Mouse (Mus musculus) adipocyte (in vitro differentiated cells): Measurements from ENCODE around the gene Cenpe.
A peak's percentile ranks its signal among the peaks of the same experiment; 100 is the strongest.

ENCODE experiments used
- DNase-seq: peaks from one replicate; pipeline ENCODE4 v3.0.0-alpha.2; 2016; ENCODE audit warnings: low spot score

The Cenpe gene

DNA sequence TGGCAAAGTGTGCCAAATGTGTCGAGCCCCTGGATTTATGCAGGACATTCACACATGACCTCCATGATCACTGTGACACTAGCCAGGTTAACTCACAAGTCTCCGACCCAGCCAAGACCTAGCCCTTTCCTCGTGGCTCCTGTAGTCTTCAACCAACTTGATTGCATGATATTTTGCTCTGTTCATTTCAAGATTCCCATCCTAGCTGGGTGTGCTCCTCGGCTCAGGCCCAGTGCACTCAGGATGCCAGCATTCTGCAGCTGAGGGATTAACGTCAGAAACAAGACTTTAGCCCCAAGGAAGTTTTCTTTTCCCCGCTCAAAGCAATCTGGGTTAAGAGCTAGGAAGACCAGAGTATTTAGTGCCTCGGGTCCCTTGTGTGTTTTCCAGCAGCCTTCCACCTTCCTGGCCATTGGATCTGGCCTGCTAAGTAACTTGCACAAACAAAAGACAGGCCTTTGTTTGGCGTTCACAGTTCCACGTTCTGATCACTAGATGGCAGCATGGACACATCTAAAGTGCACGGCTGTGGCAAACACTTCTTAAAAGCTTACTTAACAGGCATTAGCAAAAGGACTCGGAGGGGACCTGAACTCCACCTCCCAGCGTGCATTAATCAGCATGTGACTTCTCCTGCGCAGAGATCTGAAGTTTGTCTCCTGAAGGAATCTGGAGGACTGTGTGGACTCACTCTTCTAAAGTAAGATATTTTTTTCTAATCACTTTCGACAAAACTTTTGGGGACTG lies 68.5 kb downstream of the Cenpe start, which contains the start of gene Bdh2:
Bdh2 (plus strand) TSS at position 553 of the 747 bp plus-strand sequence.
- peak; percentile 93 for DNase-seq

DNA sequence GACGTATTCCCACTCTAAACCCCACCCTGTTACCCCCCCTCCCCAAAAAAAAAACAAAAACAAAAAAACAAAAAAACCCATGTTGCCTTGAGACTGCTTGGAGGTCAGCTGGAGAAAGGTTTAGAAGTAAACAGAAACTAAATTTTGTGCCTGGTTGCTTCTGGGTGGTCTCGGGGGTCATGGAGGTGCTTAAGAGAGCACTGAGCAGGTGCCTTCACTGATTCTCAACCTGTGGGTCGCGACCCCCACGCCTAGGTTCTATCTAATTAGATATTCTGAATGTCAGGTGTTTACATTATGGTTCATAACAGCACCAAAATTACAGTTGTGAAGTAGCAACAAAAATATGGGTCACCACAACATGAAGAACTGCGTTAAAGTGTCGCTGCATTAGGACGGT lies 69.4 kb downstream of the Cenpe start:
- DNase-seq: no peak

DNA sequence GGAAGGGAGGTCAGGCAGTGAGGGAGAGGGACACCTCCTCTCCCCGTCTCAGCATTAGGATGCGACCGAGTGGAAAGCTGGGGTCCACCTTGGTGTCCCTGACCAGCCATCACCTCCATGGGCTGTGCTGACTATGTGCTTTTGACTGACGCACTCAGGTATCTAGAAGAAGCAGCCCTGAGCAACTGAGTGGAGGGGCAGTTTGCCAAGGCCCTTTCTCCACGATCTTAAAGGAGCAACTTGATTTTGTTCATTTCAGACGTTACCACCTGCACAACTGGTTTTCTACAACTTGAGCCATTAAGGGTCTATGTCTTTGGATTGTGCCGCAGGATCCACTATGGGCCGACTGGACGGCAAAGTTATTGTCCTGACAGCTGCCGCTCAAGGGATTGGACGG lies 72.9 kb downstream of the Cenpe start:
- no peak for DNase-seq

DNA sequence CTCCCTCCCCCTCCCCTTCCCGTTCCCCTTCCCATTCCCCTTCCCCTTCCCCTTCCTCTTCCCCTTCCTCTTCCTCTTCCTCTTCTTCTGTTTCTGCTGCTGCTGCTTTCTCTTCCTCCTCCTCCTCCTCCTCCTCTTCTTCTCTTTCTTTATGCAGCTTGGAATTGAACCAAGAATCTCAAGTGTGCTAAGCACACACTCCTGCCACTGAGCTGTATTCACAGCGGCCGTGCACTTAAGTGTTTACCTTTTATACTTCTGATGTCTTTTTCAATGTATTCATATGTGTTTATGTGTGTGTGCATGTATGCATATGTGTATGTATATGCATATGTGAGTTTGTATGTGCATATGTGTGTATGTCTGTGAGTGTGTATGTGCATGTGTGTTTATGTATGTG lies 73.5 kb downstream of the Cenpe start:
- DNase-seq: no peak

DNA sequence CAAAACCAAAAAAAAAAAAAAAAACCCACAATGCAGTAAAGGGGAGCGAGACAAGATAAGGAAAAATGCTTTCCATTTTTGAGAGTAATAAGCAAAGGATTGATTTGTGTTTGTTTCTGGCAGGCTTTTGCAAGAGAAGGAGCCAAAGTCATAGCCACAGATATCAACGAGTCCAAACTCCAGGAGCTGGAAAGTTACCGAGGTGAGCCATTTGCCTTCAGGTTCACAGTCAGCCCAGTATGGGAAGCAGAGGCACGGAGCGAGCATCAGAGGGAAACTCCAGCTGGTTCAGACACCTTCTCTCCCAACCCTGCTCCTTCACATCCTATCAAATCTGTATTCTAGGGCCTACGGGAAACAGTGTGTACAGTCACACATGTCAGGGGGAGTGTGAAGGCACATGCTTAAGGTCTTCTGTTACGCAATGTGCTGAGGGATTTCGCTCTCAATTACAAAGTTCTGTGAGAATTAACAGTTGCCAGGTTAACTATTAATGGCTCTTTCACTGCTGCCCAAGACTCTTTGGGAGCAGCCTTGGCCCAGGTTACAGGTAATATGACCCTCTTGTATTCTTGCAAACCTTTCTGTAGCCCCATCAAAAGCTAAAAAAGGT lies 75.9 kb downstream of the Cenpe start:
- DNase-seq: no peak

DNA sequence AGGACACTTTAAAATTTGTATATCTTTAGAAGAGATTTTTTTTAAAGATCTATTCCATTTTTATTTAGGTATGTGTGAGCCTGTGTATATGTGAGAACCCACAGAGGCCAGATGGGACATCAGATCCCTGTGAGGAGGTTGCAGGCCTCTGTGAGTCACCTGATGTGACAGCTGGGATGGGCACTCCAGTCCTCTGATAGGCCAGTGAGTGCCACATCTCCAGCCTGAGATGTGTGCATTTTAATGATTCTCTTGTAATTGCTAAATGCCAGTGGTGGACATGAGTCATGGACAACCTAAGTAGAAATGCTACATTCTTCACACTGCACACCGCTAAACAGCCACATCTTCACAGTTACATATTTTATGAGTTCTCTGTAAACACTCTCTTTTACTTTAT lies 76.8 kb downstream of the Cenpe start:
- no peak for DNase-seq

DNA sequence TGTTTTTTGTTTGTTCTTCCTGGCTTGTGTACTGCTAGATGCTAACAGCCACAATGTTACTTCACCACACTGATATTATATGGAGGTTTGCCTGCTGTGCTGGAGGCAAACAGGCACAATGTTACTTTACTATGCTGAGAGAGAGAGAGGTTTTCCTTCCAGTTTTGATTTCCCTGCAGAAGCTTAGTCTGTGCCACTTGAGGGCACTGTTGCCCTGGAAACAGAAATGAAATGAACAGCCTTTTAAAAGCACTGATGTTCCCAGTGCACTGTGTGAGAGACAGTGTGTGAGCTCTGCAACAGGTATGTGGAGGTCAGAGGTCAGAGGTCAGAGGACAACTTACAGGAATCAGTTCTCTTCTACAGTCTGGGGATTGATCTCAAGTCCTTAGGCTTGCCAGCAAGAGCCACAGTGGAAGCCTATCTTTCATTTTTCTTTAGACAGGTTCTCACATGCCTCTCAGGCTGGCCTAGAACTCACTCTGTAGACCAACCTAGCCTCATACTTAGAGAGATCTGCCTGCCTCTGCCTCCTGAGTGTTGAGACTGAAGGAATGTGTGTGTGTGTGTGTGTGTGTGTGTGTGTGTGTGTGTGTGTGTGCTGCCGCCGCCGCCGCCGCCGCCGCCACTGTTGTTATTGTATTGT lies 78.0 kb downstream of the Cenpe start:
- DNase-seq: peak; percentile 89

DNA sequence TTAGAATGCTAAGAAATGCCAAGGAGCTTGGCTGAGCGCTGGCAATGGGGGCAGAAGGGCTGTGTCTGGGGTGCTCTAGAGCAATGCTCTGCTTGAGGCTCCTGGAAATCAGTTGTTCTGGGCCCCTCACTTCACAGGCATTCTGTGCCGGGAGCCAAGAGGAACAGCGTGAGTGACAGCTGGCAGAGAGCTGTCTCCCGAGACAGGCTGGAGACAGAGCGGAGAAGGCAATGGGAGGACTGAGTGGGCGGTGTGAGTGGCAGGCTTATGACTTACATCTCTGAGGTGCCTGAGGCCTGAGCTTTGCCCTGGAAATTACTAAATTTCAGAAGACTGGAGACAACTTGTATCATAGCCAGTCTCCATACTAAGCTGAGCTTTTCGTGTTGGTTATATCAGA lies 81.4 kb downstream of the Cenpe start:
- peak; percentile 61 for DNase-seq

DNA sequence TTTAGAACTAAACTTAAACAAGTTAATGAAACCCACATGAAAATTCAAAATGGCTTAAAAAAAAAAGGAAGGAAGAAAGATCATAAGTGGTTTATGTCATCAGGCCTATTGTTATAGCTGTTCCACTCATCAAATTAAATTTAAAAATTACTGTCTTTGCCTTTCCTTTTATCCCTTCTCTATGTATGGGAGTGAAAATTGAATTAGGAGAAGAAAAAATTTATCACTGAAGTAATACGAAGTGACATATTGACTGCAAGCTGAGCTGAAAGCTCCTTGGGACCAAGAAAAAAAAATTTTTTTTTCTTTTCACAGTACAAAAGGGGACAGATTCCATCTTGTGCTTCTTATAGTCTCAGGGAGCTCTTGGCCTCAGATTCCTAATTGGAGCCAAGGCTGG lies 83.2 kb downstream of the Cenpe start:
- no peak for DNase-seq

DNA sequence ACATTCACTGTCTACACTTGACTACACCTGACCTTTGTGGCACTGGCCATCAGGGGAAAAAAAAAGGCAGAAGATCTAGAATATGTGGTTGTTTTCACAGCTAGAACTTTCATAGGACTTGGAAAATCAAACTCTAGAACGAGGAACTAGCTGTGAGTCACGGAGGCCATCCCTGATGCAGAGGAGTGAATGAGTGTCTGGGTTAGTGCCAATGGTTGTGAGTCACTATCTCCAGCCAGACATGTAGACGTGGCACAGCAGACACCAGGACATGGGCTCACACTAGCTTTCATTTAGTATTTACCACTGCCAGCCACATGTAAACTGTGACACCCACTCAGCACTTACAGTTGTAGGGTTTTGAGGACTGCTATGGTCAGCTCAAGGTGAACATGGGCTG lies 86.2 kb downstream of the Cenpe start:
- peak; percentile 70 for DNase-seq

DNA sequence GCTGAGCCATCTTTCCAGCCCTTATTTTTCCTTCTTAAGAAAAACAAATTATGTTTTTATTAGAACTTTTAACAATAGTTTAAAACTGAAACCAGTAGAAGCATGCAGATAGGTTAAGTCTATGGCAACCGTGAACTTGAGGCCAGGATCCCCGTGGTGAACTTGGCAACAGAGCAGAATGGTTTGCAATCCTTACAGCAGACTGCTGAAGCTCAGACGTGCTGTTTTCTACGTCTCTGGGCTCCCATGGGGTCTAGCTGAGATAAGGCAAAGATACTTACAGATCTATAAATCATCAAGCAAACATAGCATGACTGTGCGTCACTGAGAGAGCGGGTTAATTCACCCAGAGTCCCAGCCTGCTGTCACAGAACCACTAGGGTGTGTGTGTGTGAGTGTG lies 87.7 kb downstream of the Cenpe start:
- peak; percentile 43 for DNase-seq

DNA sequence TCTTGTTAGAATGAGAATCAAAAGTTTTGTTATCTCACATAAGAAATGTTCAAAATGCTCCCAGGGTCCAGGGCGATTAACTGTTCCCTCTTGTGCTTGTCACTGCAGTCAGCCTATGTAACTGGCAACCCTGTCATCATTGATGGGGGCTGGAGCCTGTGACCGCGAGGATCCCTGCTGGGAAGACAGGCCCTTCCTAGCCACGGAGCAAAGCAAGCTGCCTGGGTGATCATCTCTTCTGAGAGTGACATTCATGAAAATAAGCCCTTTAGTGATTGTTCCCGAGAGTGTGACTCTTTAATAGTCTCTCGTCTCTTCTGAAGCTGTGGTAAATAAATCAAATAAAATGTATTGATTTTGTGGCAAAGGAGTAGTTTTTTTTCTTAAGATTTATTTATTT lies 91.7 kb downstream of the Cenpe start:
- DNase-seq: no peak

DNA sequence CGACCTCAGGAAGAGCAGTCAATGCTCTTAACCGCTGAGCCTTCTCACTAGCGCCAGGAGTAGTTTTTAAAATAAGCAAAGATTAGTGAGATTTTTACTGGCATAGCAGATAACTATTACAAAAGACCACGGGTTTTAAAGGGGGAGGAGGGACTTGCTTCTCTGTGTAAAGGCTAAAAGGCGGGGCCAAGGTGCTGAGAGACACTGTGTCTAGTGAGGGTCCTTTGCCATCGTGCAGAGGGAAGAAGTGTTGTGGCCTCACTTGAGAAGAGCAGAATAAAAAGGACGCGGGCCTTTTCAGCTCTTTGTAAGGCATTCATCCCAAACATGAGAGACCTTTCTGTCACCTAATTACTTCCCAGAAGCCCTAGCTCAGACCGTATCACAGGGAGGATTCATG lies 92.2 kb downstream of the Cenpe start:
- peak; percentile 18 for DNase-seq

DNA sequence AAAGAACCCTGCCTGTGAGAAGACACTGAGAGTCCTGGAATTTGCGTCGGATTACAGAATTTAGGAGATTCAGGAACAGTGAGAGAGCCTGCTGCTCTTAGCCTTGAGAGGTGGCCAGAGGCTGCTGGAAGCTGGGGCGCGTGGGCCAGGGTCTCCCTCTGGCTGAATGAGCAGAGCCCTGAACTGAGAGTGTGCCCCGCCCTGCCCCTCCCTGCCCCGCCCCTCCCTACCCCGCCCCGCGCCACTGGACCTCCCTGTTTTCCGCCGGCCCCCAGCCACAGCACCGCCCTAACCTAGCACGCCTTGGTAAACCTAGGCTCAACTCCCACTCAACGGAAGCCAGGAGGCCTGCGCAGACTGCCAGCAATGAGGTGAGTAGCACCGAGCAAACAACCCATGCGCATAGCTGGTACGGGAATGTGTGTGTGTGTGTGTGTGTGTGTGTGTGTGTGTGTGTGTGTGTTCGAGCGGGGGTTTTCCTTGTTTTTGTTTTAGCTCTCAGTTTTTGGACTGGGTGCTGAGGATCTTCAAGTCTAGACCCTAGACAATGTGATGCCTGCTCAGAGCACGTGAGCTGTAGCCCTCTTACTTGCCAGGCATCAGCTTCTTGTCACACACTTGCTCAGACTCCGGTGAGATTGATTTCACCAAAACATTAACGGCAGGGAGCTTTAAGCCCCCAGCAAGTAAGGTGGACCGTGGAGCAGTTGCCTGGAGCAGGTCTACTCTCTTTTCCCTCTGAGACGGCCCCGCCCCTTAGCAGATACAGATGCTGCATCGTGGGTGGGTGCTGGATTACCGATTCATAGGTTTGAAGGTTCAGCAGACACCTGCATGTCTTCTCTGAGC lies 95.3 kb downstream of the Cenpe start, which contains the start of gene Slc9b2:
Slc9b2 (plus strand) TSS at position 290 of the 849 bp plus-strand sequence.
- DNase-seq: no peak

DNA sequence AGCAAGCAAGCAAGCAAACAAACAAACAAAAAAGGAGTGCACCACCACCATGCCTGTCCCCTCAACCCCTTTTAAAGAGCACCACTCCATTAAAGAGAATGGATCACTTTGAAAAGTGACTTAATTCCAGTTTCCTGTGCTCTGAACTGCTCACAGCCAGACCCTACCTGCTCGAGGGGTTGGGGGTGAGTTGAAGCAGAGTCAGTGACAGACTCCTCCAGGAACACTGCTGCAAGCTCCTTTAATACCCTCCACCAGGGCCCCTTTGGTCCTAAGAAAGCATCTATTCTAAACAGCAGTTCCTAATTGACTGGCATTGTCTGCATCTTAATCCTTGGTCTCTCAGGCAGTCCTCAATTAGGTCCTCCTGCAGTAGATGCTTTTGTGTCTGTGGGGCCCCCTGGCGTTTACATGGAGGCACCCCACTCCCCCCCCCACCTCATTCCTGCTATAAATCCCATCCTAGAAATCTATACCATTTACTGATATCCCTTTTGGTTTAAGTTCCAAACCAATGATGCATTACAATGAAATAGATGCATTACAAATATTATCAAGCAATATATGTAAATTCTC lies 100.7 kb downstream of the Cenpe start:
- DNase-seq: no peak

DNA sequence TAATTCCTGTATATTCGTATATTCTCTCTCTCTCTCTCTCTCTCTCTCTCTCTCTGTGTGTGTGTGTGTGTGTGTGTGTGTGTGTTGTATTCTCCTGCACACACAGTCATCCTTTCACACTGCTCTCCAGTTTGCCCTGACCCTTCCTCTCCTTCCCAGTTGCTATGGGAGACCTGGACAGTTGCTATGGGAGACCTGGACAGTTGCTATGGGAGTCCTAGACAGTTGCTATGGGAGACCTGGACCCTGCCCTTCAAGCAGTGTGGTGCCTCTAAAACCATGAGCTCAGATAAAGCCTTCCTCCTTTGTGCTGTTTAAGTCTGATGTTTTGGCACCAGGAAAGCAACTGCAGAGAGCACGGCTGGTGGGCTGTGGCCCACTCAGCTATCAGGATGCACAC lies 101.4 kb downstream of the Cenpe start:
- no peak for DNase-seq

DNA sequence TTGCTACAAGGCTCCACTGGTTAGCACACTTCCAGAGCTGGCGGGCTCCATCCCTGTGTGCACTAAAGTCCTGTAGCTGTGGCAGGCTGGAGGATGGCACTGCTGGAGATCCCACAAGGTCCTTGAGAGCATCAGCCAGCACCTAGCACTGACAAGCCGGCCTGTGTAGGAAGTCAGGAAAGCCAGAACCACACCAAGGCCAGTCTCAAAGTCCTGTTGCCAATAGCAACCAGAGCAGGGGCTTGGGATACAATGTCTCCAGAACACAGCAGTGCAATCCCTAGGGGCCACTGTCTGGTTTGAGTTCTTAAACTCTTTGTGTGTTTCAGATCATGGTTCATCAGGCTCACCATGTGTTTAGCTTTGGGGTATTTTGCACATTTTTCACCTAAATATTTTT lies 102.5 kb downstream of the Cenpe start:
- no peak for DNase-seq

DNA sequence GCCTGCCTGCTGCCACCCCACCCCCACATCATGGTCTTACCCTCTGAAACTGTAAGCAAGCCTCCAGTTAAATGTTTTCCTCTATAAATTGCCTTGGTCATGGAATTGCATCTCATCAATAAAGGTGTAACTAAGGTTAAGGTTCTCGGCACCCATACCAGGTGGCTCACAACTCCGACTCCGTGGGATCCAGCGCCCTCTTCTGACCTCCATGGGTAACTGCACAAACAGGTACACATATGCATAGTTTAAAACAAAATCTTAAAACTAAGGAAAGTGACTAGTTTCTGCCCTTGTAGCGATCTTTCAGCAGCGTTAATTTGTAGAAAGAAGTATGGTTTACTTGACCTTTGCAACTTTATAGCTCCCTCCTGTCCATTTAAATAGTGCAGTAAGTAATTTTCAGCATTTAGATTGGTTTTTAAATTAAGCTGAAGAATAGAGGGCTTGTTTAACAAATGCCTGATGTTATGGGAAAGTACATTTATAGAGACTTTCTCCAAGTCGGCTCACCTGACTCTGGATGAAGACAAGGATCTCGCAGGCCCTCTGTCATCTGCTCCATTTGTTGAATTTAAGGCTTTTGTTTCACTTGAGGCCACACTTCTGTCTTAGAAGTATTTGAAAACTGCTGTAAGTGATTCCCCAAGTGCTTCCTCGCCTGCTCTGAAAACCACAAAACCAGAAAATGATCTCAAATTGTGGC lies 103.5 kb downstream of the Cenpe start:
- no peak for DNase-seq

DNA sequence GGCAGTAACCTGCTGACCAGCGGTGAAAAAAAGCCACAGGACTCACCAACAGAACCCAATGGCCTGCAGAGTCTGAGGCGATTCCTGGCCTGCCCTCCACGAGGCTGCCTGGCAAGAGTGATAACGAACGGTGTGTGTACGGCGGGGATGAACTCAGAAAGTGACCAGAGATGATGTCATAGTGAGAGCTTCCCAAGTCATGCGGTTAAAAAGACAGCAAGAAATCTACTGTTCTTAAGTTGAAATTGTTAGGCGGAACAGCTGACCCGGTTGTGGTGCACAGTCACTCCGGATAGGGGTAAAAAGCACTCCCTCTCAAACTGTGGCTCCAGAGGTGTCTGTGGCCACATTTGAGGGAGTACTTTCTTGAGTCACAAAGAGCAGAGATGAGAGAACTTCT lies 106.0 kb downstream of the Cenpe start:
- DNase-seq: no peak
